Mouse (Mus musculus) intestine, postnatal 0 days (tissue): ENCODE measurements around the gene Rpn1. TPM values are rescaled to one million over a fixed set of nuclear protein-coding genes. Genes with fewer than 3 reads are reported as not detected.
"Not testable (repeated sequence)": the region's sequence is repeated elsewhere in the genome, so short reads cannot be mapped to it uniquely, and the experiment has no call there.

Experiments used
- ATAC-seq: fragments of 200-750 bp; cut with Nextera tagmentation; 2 replicates; pipeline ENCODE4 v1.8.0; 2017; ENCODE audit warnings: mild to moderate bottlenecking, moderate TSS enrichment, moderate library complexity
- H3K27ac ChIP-seq: fragments of 300-500 bp; sonication (generic); 2 replicates; pipeline ENCODE4 v1.5.1; 2014; ENCODE audit warnings: mild to moderate bottlenecking, low read depth, low read length, moderate library complexity
- H3K27me3 ChIP-seq: fragments of 300-500 bp; sonication (generic); replicated peaks from 2 replicates; pipeline ENCODE4 v1.6.1; 2014; ENCODE audit warnings: low read length, mixed read lengths; ENCODE audit not compliant: control insufficient read depth, insufficient read depth
- H3K36me3 ChIP-seq: fragments of 300-500 bp; sonication (generic); 2 replicates; pipeline ENCODE4 v1.6.1; 2014; ENCODE audit warnings: mild to moderate bottlenecking, moderate library complexity; ENCODE audit not compliant: control insufficient read depth, insufficient read depth
- H3K4me1 ChIP-seq: fragments of 300-500 bp; sonication (generic); replicated peaks from 2 replicates; pipeline ENCODE4 v1.6.1; 2014; ENCODE audit warnings: antibody characterized with exemption, low read length, mixed read lengths; ENCODE audit not compliant: control insufficient read depth, insufficient read depth
- H3K4me2 ChIP-seq: fragments of 300-500 bp; sonication (generic); replicated peaks from 2 replicates; pipeline ENCODE4 v1.6.1; 2014; ENCODE audit warnings: low read depth, mild to moderate bottlenecking, moderate library complexity
- H3K4me3 ChIP-seq: fragments of 300-500 bp; sonication (generic); 2 replicates; pipeline ENCODE4 v1.5.1; 2014; ENCODE audit warnings: low read depth, low read length
- H3K9ac ChIP-seq: fragments of 300-500 bp; sonication (generic); 2 replicates; pipeline ENCODE4 v1.6.1; 2014; ENCODE audit warnings: mild to moderate bottlenecking, low read depth, low read length
- H3K9me3 ChIP-seq: fragments of 300-500 bp; sonication (generic); 2 replicates; pipeline ENCODE4 v1.6.1; 2016; ENCODE audit warnings: mixed run types; ENCODE audit not compliant: control insufficient read depth
- CTCF ChIP-seq: sonication (generic); IDR thresholded peaks from 2 replicates; pipeline ENCODE4 v1.5.1; 2016; ENCODE audit warnings: low read depth, mild to moderate bottlenecking, control low read depth, antibody characterized with exemption, moderate library complexity
- WGBS: fragments of 180-500 bp; shearing (Covaris S2); extraction: QIAGEN DNeasy Blood & Tissue Kit; methylation state at CpG from one replicate; pipeline ENCODE4 v1.1.7; 2014; 5-methylcytosine and 5-hydroxymethylcytosine counted together
- polyA plus RNA-seq: library from polyadenylated mRNA; unstranded; fragments of >200 nt; fragmentation: Nextera tagmentation; extraction: Ambion mirVana; gene quantifications from 2 replicates; pipeline ENCODE4 v1.2.1, GENCODE M21; 2015

Rpn1 gene
- polyA plus RNA-seq, 1 experiment from 2014 or later: 184 TPM

DNA sequence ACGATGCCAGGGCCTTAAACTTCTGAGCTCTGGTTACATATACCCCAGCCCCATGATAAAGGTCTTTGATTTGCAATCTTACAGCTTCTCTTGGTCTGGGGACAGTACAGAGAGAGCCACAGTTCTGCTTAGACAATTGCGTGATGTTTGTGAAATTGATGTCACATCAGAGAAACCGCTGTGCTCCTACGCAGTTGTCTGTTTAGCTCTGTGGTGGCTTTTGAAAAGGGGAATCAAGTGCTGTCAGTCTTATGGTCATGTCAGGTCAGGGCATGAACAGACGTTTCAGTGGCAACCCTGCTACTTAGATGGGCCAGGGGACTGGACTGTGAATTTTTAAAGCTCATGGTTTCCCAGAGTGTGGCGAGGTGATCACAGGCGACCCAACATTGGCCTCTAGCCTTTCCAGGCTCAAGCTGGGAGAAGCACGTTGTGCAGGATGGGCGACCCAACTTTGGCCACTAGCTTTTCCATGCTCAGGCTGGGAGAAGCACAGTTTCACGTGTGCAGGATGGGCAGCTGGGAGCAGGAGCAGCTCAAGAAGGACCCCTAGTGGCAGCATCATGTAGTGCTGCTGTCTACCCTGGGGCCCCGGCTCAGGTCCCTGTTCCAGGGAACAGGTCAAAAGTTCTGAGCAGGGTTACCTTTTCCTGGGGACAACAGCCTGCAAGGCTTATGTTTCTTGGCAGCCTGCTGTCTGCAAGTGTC is 39.0 kb downstream of the Rpn1 start:
- Histone ChIP-seq H3K9me3 (no peaks in the 10 kb centered on the region), H3K27ac (no peak overlapping the region), H3K4me2 (no peak overlapping the region; the same call in 1 of the 2 replicates), H3K27me3 (no peaks in the 10 kb centered on the region), H3K9ac (no peak overlapping the region), H3K36me3 (no peaks in the 10 kb centered on the region), H3K4me1 (no peaks in the 10 kb centered on the region), H3K4me3 (no peak overlapping the region)
- peak; percentile 59 for ATAC-seq
- 45% methylated on average over 11 of the region's 11 CpGs for WGBS
- TF ChIP-seq CTCF: peak; percentile 71

DNA sequence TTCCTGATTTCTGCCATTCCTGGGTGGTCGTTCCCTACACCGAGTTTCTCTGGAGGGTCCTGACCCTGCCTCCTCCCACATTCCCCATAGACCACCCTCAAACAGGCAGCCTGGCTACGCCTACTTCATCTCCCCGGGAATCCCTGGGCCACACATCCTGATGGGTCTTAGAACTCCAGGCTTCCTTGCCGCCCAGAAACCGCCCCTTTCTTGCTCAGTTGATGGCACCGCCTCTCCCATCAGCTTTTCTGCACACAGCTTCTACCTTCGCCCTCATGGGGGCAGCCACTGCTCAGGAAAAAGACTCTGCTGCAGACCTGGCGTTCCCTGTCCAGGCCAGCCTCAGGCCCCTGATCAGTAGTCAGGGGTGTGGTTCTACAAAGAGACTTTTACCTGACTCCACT is 39.6 kb downstream of the Rpn1 start:
- Histone ChIP-seq H3K9me3 (no peaks in the 10 kb centered on the region), H3K4me2 (no peak overlapping the region; the same call in 1 of the 2 replicates), H3K9ac (no peak overlapping the region), H3K27ac (no peak overlapping the region), H3K36me3 (no peaks in the 10 kb centered on the region), H3K4me3 (no peak overlapping the region), H3K4me1 (no peaks in the 10 kb centered on the region), H3K27me3 (no peaks in the 10 kb centered on the region)
- TF ChIP-seq CTCF: peak; percentile 84
- ATAC-seq: peak; percentile 80
- WGBS: 2% methylated on average over 9 of the region's 9 CpGs

- Histone ChIP-seq H3K4me3 (no peak overlapping the region), H3K4me2 (no peak overlapping the region), H3K36me3 (no peaks in the 10 kb centered on the region), H3K9me3 (no peaks in the 10 kb centered on the region), H3K27me3 (no peaks in the 10 kb centered on the region), H3K9ac (no peak overlapping the region), H3K27ac (no peak overlapping the region), H3K4me1 (no peaks in the 10 kb centered on the region)
- ATAC-seq: no peak
- WGBS: 69% methylated on average over 4 of the region's 4 CpGs
- no peak for TF ChIP-seq CTCF
Measured at GRCm38 (mm10) chr6:88124551-88124950, 40.3 kb downstream of the Rpn1 start.

GRCm38 (mm10) chr6:88125815-88126214 is 41.5 kb downstream of the Rpn1 start:
- H3K36me3 ChIP-seq, H3K4me1 ChIP-seq, H3K4me3 ChIP-seq, H3K9ac ChIP-seq, H3K9me3 ChIP-seq, H3K27me3 ChIP-seq, H3K4me2 ChIP-seq, ATAC-seq, H3K27ac ChIP-seq: not testable (repeated sequence)
- WGBS: 88% methylated on average over 10 of the region's 10 CpGs

- WGBS: 47% methylated on average over 5 of the region's 5 CpGs
- Histone ChIP-seq H3K9me3 (no peaks in the 10 kb centered on the region), H3K36me3 (no peaks in the 10 kb centered on the region), H3K4me1 (0 out of 2 replicates have a peak, but pooled peaks cover 3% of the 10 kb centered on the region), H3K27me3 (no peaks in the 10 kb centered on the region), H3K27ac (no peak overlapping the region), H3K9ac (no peak overlapping the region), H3K4me2 (no peak overlapping the region), H3K4me3 (no peak overlapping the region)
- no peak for TF ChIP-seq CTCF
- ATAC-seq: no peak
Measured at GRCm38 (mm10) chr6:88131521-88131920, 47.2 kb downstream of the Rpn1 start.

GRCm38 (mm10) chr6:88132051-88132450 is 47.8 kb downstream of the Rpn1 start:
- no peak for ATAC-seq
- WGBS: 15% methylated on average over 17 of the region's 17 CpGs

More at GRCm38 (mm10) chr6:88132051-88132450, 47.8 kb downstream of the Rpn1 start:
- Histone ChIP-seq H3K27ac (no peak overlapping the region), H3K4me3 (no peak overlapping the region), H3K9ac (no peak overlapping the region), H3K27me3 (0 out of 2 replicates have a peak, but pooled peaks cover 3% of the 10 kb centered on the region), H3K4me2 (no peak overlapping the region), H3K36me3 (no peaks in the 10 kb centered on the region), H3K4me1 (0 out of 2 replicates have a peak, but pooled peaks cover 5% of the 10 kb centered on the region), H3K9me3 (no peaks in the 10 kb centered on the region)
- no peak for TF ChIP-seq CTCF
